Mouse (Mus musculus) liver, embryonic 15.5 days (tissue): ENCODE measurements around the gene Gga3. TPM values are rescaled to one million over a fixed set of nuclear protein-coding genes. Genes with fewer than 3 reads are reported as not detected.

Source experiments
- ATAC-seq: fragments of 200-750 bp; cut with Nextera tagmentation; 2 replicates; pipeline ENCODE4 v1.8.0; 2017; ENCODE audit warnings: moderate number of reproducible peaks, mild to moderate bottlenecking, moderate library complexity; ENCODE audit not compliant: insufficient read depth
- H3K27ac ChIP-seq: fragments of 300-500 bp; sonication (generic); replicated peaks from 2 replicates; pipeline ENCODE4 v1.5.1; 2015; ENCODE audit warnings: mild to moderate bottlenecking, inconsistent platforms
- H3K27me3 ChIP-seq: fragments of 300-500 bp; sonication (generic); 2 replicates; pipeline ENCODE4 v1.6.1; 2015; ENCODE audit warnings: mild to moderate bottlenecking, inconsistent platforms
- H3K36me3 ChIP-seq: fragments of 300-500 bp; sonication (generic); replicated peaks from 2 replicates; pipeline ENCODE4 v1.6.1; 2015; ENCODE audit warnings: moderate library complexity, mild to moderate bottlenecking, inconsistent platforms
- H3K4me1 ChIP-seq: fragments of 300-500 bp; sonication (generic); replicated peaks from 2 replicates; pipeline ENCODE4 v1.6.1; 2015; ENCODE audit warnings: inconsistent platforms
- H3K4me2 ChIP-seq: fragments of 300-500 bp; sonication (generic); 2 replicates; pipeline ENCODE4 v1.6.1; 2015; ENCODE audit warnings: moderate library complexity, mild to moderate bottlenecking, inconsistent platforms
- H3K4me3 ChIP-seq: fragments of 300-500 bp; sonication (generic); replicated peaks from 2 replicates; pipeline ENCODE4 v1.5.1; 2015; ENCODE audit warnings: mild to moderate bottlenecking, inconsistent platforms
- H3K9ac ChIP-seq: fragments of 300-500 bp; sonication (generic); 2 replicates; pipeline ENCODE4 v1.6.1; 2015; ENCODE audit warnings: moderate library complexity, mild to moderate bottlenecking, inconsistent platforms
- H3K9me3 ChIP-seq: fragments of 300-500 bp; sonication (generic); replicated peaks from 2 replicates; pipeline ENCODE4 v1.6.1; 2016; ENCODE audit warnings: inconsistent platforms
- WGBS: fragments of 180-500 bp; shearing (Covaris S2); methylation state at CpG from one replicate; pipeline ENCODE4 v1.1.7; 2015; ENCODE audit warnings: mixed read lengths; ENCODE audit not compliant: insufficient replicate concordance; 5-methylcytosine and 5-hydroxymethylcytosine counted together
- polyA plus RNA-seq: library from polyadenylated mRNA; unstranded; fragments of >200 nt; fragmentation: Nextera tagmentation; extraction: Ambion mirVana; gene quantifications from 2 replicates; pipeline ENCODE4 v1.2.1, GENCODE M21; 2015

The Gga3 gene
- polyA plus RNA-seq, 1 experiment from 2014 or later: 7.7 TPM

- H3K4me1 ChIP-seq: peaks cover 42% of the 10 kb centered on the region
- H3K9ac ChIP-seq: no peak overlapping the region
- H3K27ac ChIP-seq: peak overlapping the region; percentile 51
- no peak overlapping the region for H3K4me3 ChIP-seq
- 42% methylated on average over 16 of the region's 16 CpGs for WGBS
- no peaks in the 10 kb centered on the region for H3K9me3 ChIP-seq
- no peak for ATAC-seq
- no peaks in the 10 kb centered on the region for H3K36me3 ChIP-seq
- peak overlapping the region; percentile 41 for H3K4me2 ChIP-seq
- no peaks in the 10 kb centered on the region for H3K27me3 ChIP-seq
Observed at GRCm38 (mm10) chr11:115630532-115631504, 27.0 kb upstream of the Gga3 start.

- peaks cover 42% of the 10 kb centered on the region for H3K4me1 ChIP-seq
- no peaks in the 10 kb centered on the region for H3K36me3 ChIP-seq
- no peak overlapping the region for H3K27ac ChIP-seq
- no peaks in the 10 kb centered on the region for H3K9me3 ChIP-seq
- H3K9ac ChIP-seq: no peak overlapping the region
- H3K4me2 ChIP-seq: no peak overlapping the region
- no peak overlapping the region for H3K4me3 ChIP-seq
- 71% methylated on average over 13 of the region's 13 CpGs for WGBS
- no peaks in the 10 kb centered on the region for H3K27me3 ChIP-seq
- ATAC-seq: no peak
Observed at GRCm38 (mm10) chr11:115629734-115630531, 26.1 kb upstream of the Gga3 start.

GRCm38 (mm10) chr11:115628465-115629101, 24.7 kb upstream of the Gga3 start:
- peak overlapping the region; percentile 98 for H3K4me2 ChIP-seq
- H3K4me1 ChIP-seq: peaks cover 42% of the 10 kb centered on the region
- H3K4me3 ChIP-seq: peak overlapping the region; percentile 84
- peak; percentile 4 for ATAC-seq
- 42% methylated on average over 13 of the region's 13 CpGs for WGBS
- H3K27me3 ChIP-seq: no peaks in the 10 kb centered on the region
- no peaks in the 10 kb centered on the region for H3K9me3 ChIP-seq
- peaks cover under 1% of the 10 kb centered on the region; the same call in 1 of the 2 replicates for H3K36me3 ChIP-seq
- peak overlapping the region; percentile 56 for H3K27ac ChIP-seq
- H3K9ac ChIP-seq: peak overlapping the region; percentile 46

GRCm38 (mm10) chr11:115627705-115628464, 24.0 kb upstream of the Gga3 start, which contains the start of gene Slc25a19:
Slc25a19 (minus strand) TSS chr11:115628295.
- under 1% methylated on average over 47 of the region's 47 CpGs for WGBS

GRCm38 (mm10) chr11:115626824-115627616, 23.2 kb upstream of the Gga3 start:
- Histone ChIP-seq H3K27me3 (no peaks in the 10 kb centered on the region), H3K4me2 (peak overlapping the region; percentile 98), H3K4me3 (peak overlapping the region; percentile 84), H3K9ac (peak overlapping the region; percentile 79), H3K4me1 (peaks cover 42% of the 10 kb centered on the region), H3K36me3 (peaks cover 16% of the 10 kb centered on the region), H3K27ac (peak overlapping the region; percentile 83), H3K9me3 (no peaks in the 10 kb centered on the region)
- no peak for ATAC-seq
- 41% methylated on average over 11 of the region's 11 CpGs for WGBS

More at GRCm38 (mm10) chr11:115627705-115628464, 24.0 kb upstream of the Gga3 start, which contains the start of gene Slc25a19:
- H3K4me2 ChIP-seq: peak within 1 kb of the TSS; percentile 98
- peak within 1 kb of the TSS; percentile 83 for H3K27ac ChIP-seq
- ATAC-seq: peak; percentile 100
- H3K36me3 ChIP-seq: peaks cover 7% of the 10 kb centered on the region
- peak within 1 kb of the TSS; percentile 84 for H3K4me3 ChIP-seq
- no peaks in the 10 kb centered on the region for H3K27me3 ChIP-seq
- H3K9me3 ChIP-seq: no peaks in the 10 kb centered on the region
- H3K9ac ChIP-seq: peak within 1 kb of the TSS; percentile 79
- peaks cover 42% of the 10 kb centered on the region for H3K4me1 ChIP-seq

GRCm38 (mm10) chr11:115625877-115626276, 22.0 kb upstream of the Gga3 start:
- Histone ChIP-seq H3K36me3 (peaks cover 24% of the 10 kb centered on the region), H3K27ac (no peak overlapping the region), H3K9me3 (no peaks in the 10 kb centered on the region), H3K4me2 (no peak overlapping the region), H3K4me1 (peaks cover 33% of the 10 kb centered on the region), H3K9ac (no peak overlapping the region), H3K4me3 (no peak overlapping the region), H3K27me3 (no peaks in the 10 kb centered on the region)
- 76% methylated on average over 9 of the region's 9 CpGs for WGBS
- ATAC-seq: no peak

GRCm38 (mm10) chr11:115623487-115624070, 19.7 kb upstream of the Gga3 start:
- H3K27me3 ChIP-seq: no peaks in the 10 kb centered on the region
- WGBS: 71% methylated on average over 9 of the region's 9 CpGs
- H3K4me2 ChIP-seq: no peak overlapping the region
- peaks cover 21% of the 10 kb centered on the region for H3K4me1 ChIP-seq
- H3K9me3 ChIP-seq: no peaks in the 10 kb centered on the region
- no peak overlapping the region for H3K27ac ChIP-seq
- no peak overlapping the region for H3K9ac ChIP-seq
- peaks cover 41% of the 10 kb centered on the region for H3K36me3 ChIP-seq
- ATAC-seq: no peak
- H3K4me3 ChIP-seq: no peak overlapping the region

- H3K9ac ChIP-seq: no peak overlapping the region
- no peak overlapping the region for H3K4me3 ChIP-seq
- WGBS: 87% methylated on average over 7 of the region's 7 CpGs
- ATAC-seq: no peak
- no peak overlapping the region for H3K4me2 ChIP-seq
- H3K9me3 ChIP-seq: no peaks in the 10 kb centered on the region
- H3K27ac ChIP-seq: no peak overlapping the region
- H3K36me3 ChIP-seq: peaks cover 61% of the 10 kb centered on the region
- H3K4me1 ChIP-seq: 0 out of 2 replicates have a peak, but pooled peaks cover 2% of the 10 kb centered on the region
- H3K27me3 ChIP-seq: no peaks in the 10 kb centered on the region
Observed at GRCm38 (mm10) chr11:115619949-115620348, 16.1 kb upstream of the Gga3 start.

- ATAC-seq: no peak
- H3K4me2 ChIP-seq: no peak overlapping the region
- H3K4me1 ChIP-seq: peaks cover 7% of the 10 kb centered on the region
- H3K9ac ChIP-seq: no peak overlapping the region
- WGBS: 79% methylated on average over 16 of the region's 16 CpGs
- H3K9me3 ChIP-seq: no peaks in the 10 kb centered on the region
- no peak overlapping the region for H3K27ac ChIP-seq
- H3K4me3 ChIP-seq: no peak overlapping the region
- H3K36me3 ChIP-seq: peaks cover 65% of the 10 kb centered on the region
- no peaks in the 10 kb centered on the region for H3K27me3 ChIP-seq
Observed at GRCm38 (mm10) chr11:115618732-115619516, 15.1 kb upstream of the Gga3 start.
